Mouse (Mus musculus): ENCODE data around the gene D17Wsu92e. TPM values are rescaled to one million over a fixed set of nuclear protein-coding genes. Genes with fewer than 3 reads are reported as not detected.
"Not testable (repeated sequence)": the region's sequence is repeated elsewhere in the genome, so short reads cannot be mapped to it uniquely, and the experiment has no call there.

Gene D17Wsu92e
- polyA plus RNA-seq, 1 experiment: 65.1 TPM

GRCm38 (mm10) chr17:27856798-27857648 lies 36.6 kb upstream of the D17Wsu92e start:
- H3K4me3 ChIP-seq (ENCODE audit: insufficient read depth, poor library complexity, severe bottlenecking): peak overlapping the region; percentile 65
- H3K79me2 ChIP-seq (ENCODE audit: control insufficient read depth, insufficient read depth): peaks cover 54% of the 10 kb centered on the region
- TF ChIP-seq MAX (IDR thresholded peaks at IDR 0.05): no peak
- peak; percentile 79 for TF ChIP-seq CEBPB (IDR thresholded peaks at IDR 0.05; ENCODE audit: low read depth)
- H3K36me3 ChIP-seq (ENCODE audit: control insufficient read depth, insufficient read depth): peaks cover 13% of the 10 kb centered on the region
- H3K27me3 ChIP-seq (ENCODE audit: control insufficient read depth, insufficient read depth, insufficient read length): no peaks in the 10 kb centered on the region
- H3K79me3 ChIP-seq (ENCODE audit: low read depth): peaks cover 12% of the 10 kb centered on the region
- H3ac ChIP-seq (ENCODE audit: control insufficient read depth, insufficient read length, low read depth): peak overlapping the region; percentile 94

GRCm38 (mm10) chr17:27856265-27856797 lies 35.9 kb upstream of the D17Wsu92e start, which contains the start of gene Uhrf1bp1:
Gene Uhrf1bp1 (plus strand): TSS chr17:27856441.
- TF ChIP-seq USF1 (IDR thresholded peaks at IDR 0.05; ENCODE audit: low read depth): no peak
- peaks cover 17% of the 10 kb centered on the region for H3K36me3 ChIP-seq (ENCODE audit: control insufficient read depth, insufficient read depth)
- peak within 1 kb of the TSS; percentile 65 for H3K4me3 ChIP-seq (ENCODE audit: insufficient read depth, poor library complexity, severe bottlenecking)
- H3K79me2 ChIP-seq (ENCODE audit: control insufficient read depth, insufficient read depth): peaks cover 47% of the 10 kb centered on the region
- H3K27me3 ChIP-seq (ENCODE audit: control insufficient read depth, insufficient read depth, insufficient read length): no peaks in the 10 kb centered on the region
- peaks cover 12% of the 10 kb centered on the region for H3K79me3 ChIP-seq (ENCODE audit: low read depth)
- H3ac ChIP-seq (ENCODE audit: control insufficient read depth, insufficient read length, low read depth): peak within 1 kb of the TSS; percentile 94

- TF ChIP-seq MYOG (IDR thresholded peaks at IDR 0.05; ENCODE audit: control insufficient read depth, extremely low read depth, insufficient read length): no peak
- no peak for TF ChIP-seq USF1 (IDR thresholded peaks at IDR 0.05; ENCODE audit: low read depth)
- TF ChIP-seq FOSL1 (IDR thresholded peaks at IDR 0.05; ENCODE audit: insufficient read depth, low read length, poor library complexity, severe bottlenecking): no peak
- no peak for TF ChIP-seq MAX (IDR thresholded peaks at IDR 0.05)
- TF ChIP-seq MYOD1 (IDR thresholded peaks at IDR 0.05; ENCODE audit: control insufficient read depth, insufficient read length, low read depth): no peak
- Histone ChIP-seq H3ac (ENCODE audit: control insufficient read depth, insufficient read length, low read depth) (no peak overlapping the region), H3K79me3 (ENCODE audit: low read depth) (no peaks in the 10 kb centered on the region), H3K4me3 (ENCODE audit: insufficient read depth, poor library complexity, severe bottlenecking) (no peak overlapping the region), H3K36me3 (ENCODE audit: control insufficient read depth, insufficient read depth) (peaks cover 68% of the 10 kb centered on the region), H3K79me2 (ENCODE audit: control insufficient read depth, insufficient read depth) (no peaks in the 10 kb centered on the region), H3K27me3 (ENCODE audit: control insufficient read depth, insufficient read depth, insufficient read length) (no peaks in the 10 kb centered on the region)
Observed at GRCm38 (mm10) chr17:27851076-27851475, 30.6 kb upstream of the D17Wsu92e start.

- TF ChIP-seq MAX (IDR thresholded peaks at IDR 0.05) (no peak), CEBPB (IDR thresholded peaks at IDR 0.05; ENCODE audit: low read depth) (no peak), FOSL1 (IDR thresholded peaks at IDR 0.05; ENCODE audit: insufficient read depth, low read length, poor library complexity, severe bottlenecking) (no peak), MYOG (IDR thresholded peaks at IDR 0.05; ENCODE audit: control insufficient read depth, extremely low read depth, insufficient read length) (no peak), USF1 (IDR thresholded peaks at IDR 0.05; ENCODE audit: low read depth) (no peak), MYOD1 (IDR thresholded peaks at IDR 0.05; ENCODE audit: control insufficient read depth, insufficient read length, low read depth) (no peak), CTCF (IDR thresholded peaks at IDR 0.05; ENCODE audit: control insufficient read depth, insufficient read depth, insufficient read length) (no peak)
- Histone ChIP-seq H3K36me3 (ENCODE audit: control insufficient read depth, insufficient read depth) (peaks cover 86% of the 10 kb centered on the region), H3ac (ENCODE audit: control insufficient read depth, insufficient read length, low read depth) (no peak overlapping the region), H3K79me2 (ENCODE audit: control insufficient read depth, insufficient read depth) (peaks cover 2% of the 10 kb centered on the region), H3K4me3 (ENCODE audit: insufficient read depth, poor library complexity, severe bottlenecking) (no peak overlapping the region), H3K79me3 (ENCODE audit: low read depth) (peaks cover 7% of the 10 kb centered on the region), H3K27me3 (ENCODE audit: control insufficient read depth, insufficient read depth, insufficient read length) (no peaks in the 10 kb centered on the region)
Observed at GRCm38 (mm10) chr17:27848351-27848750, 27.9 kb upstream of the D17Wsu92e start.

GRCm38 (mm10) chr17:27839469-27840252 lies 19.2 kb upstream of the D17Wsu92e start:
- Histone ChIP-seq H3K79me3 (ENCODE audit: low read depth) (peaks cover 10% of the 10 kb centered on the region), H3K79me2 (ENCODE audit: control insufficient read depth, insufficient read depth) (peaks cover 35% of the 10 kb centered on the region), H3K36me3 (ENCODE audit: control insufficient read depth, insufficient read depth) (peaks cover 28% of the 10 kb centered on the region), H3K4me3 (ENCODE audit: insufficient read depth, poor library complexity, severe bottlenecking) (peak overlapping the region; percentile 74), H3K27me3 (ENCODE audit: control insufficient read depth, insufficient read depth, insufficient read length) (peaks cover 9% of the 10 kb centered on the region), H3ac (ENCODE audit: control insufficient read depth, insufficient read length, low read depth) (peak overlapping the region; percentile 80)
- no peak for TF ChIP-seq USF1 (IDR thresholded peaks at IDR 0.05; ENCODE audit: low read depth)
- no peak for TF ChIP-seq MYOD1 (IDR thresholded peaks at IDR 0.05; ENCODE audit: control insufficient read depth, insufficient read length, low read depth)
- no peak for TF ChIP-seq MYOG (IDR thresholded peaks at IDR 0.05; ENCODE audit: control insufficient read depth, extremely low read depth, insufficient read length)
- TF ChIP-seq FOSL1 (IDR thresholded peaks at IDR 0.05; ENCODE audit: insufficient read depth, low read length, poor library complexity, severe bottlenecking): no peak
- no peak for TF ChIP-seq CEBPB (IDR thresholded peaks at IDR 0.05; ENCODE audit: low read depth)
- TF ChIP-seq CTCF (IDR thresholded peaks at IDR 0.05; ENCODE audit: control insufficient read depth, insufficient read depth, insufficient read length): no peak
- TF ChIP-seq MAX (IDR thresholded peaks at IDR 0.05): no peak

GRCm38 (mm10) chr17:27837850-27838249 lies 17.4 kb upstream of the D17Wsu92e start, which contains the start of gene Snrpc:
Gene Snrpc (plus strand): TSS chr17:27838150.
- not testable (repeated sequence) for H3K4me3 ChIP-seq (ENCODE audit: insufficient read depth, poor library complexity, severe bottlenecking)
- peaks cover 13% of the 10 kb centered on the region for H3K27me3 ChIP-seq (ENCODE audit: control insufficient read depth, insufficient read depth, insufficient read length)

More at GRCm38 (mm10) chr17:27837850-27838249, 17.4 kb upstream of the D17Wsu92e start, which contains the start of gene Snrpc:
- peaks cover 12% of the 10 kb centered on the region for H3K36me3 ChIP-seq (ENCODE audit: control insufficient read depth, insufficient read depth)
- not testable (repeated sequence) for H3K79me3 ChIP-seq (ENCODE audit: low read depth); H3ac ChIP-seq (ENCODE audit: control insufficient read depth, insufficient read length, low read depth)
- peaks cover 28% of the 10 kb centered on the region for H3K79me2 ChIP-seq (ENCODE audit: control insufficient read depth, insufficient read depth)

Measured in C2C12 (cell line).